Mouse (Mus musculus): ENCODE measurements around the gene Endog. TPM values are rescaled to one million over a fixed set of nuclear protein-coding genes. Genes with fewer than 3 reads are reported as not detected.

Gene Endog
- total and polyA plus RNA-seq, 2 experiments from 2014 or later: 38.9 to 43.7 TPM

GRCm38 (mm10) chr2:30207401-30207800 lies 36.1 kb downstream of the Endog start:
- Histone ChIP-seq H3K36me3 (ENCODE audit: insufficient read depth, low read length) (no peaks in the 10 kb centered on the region), H3K4me2 (ENCODE audit: low read depth, low read length, poor library complexity, severe bottlenecking) (no peak overlapping the region), H3K9ac (replicated peaks; ENCODE audit: low read length, poor library complexity, severe bottlenecking) (no peak overlapping the region), H3K4me1 (ENCODE audit: insufficient read depth, low read length) (peaks cover 12% of the 10 kb centered on the region), H3K27me3 (ENCODE audit: insufficient read depth, low read length) (no peaks in the 10 kb centered on the region), H3K27ac (ENCODE audit: low read depth, low read length) (no peak overlapping the region), H3K9me3 (ENCODE audit: low read length) (no peaks in the 10 kb centered on the region), H3K4me3 (ENCODE audit: low read depth, low read length) (no peak overlapping the region)
- DNase-seq (ENCODE audit: low spot score) (no peak), ATAC-seq (ENCODE audit: low FRiP score) (no peak)
- no peak for TF ChIP-seq CTCF (IDR thresholded peaks at IDR 0.05)
- WGBS: 74% methylated on average over 4 of the region's 4 CpGs

- no peak overlapping the region for H3K9ac ChIP-seq (replicated peaks; ENCODE audit: low read length, poor library complexity, severe bottlenecking)
- no peaks in the 10 kb centered on the region for H3K36me3 ChIP-seq (ENCODE audit: insufficient read depth, low read length)
- 84% methylated on average over 5 of the region's 5 CpGs for WGBS
- no peak overlapping the region for H3K4me3 ChIP-seq (ENCODE audit: low read depth, low read length)
- no peaks in the 10 kb centered on the region for H3K27me3 ChIP-seq (ENCODE audit: insufficient read depth, low read length)
- H3K9me3 ChIP-seq (ENCODE audit: low read length): no peaks in the 10 kb centered on the region
- peaks cover 12% of the 10 kb centered on the region for H3K4me1 ChIP-seq (ENCODE audit: insufficient read depth, low read length)
- ATAC-seq (ENCODE audit: low FRiP score): no peak
- no peak for DNase-seq (ENCODE audit: low spot score)
- no peak overlapping the region for H3K4me2 ChIP-seq (ENCODE audit: low read depth, low read length, poor library complexity, severe bottlenecking)
- no peak overlapping the region for H3K27ac ChIP-seq (ENCODE audit: low read depth, low read length)
- TF ChIP-seq CTCF (IDR thresholded peaks at IDR 0.05): no peak
Measured at GRCm38 (mm10) chr2:30207886-30208285, 36.6 kb downstream of the Endog start.

GRCm38 (mm10) chr2:30211408-30212168 lies 40.3 kb downstream of the Endog start:
- H3K27me3 ChIP-seq (ENCODE audit: insufficient read depth, low read length): no peaks in the 10 kb centered on the region
- ATAC-seq (ENCODE audit: low FRiP score) (no peak), DNase-seq (ENCODE audit: low spot score) (no peak)
- no peak overlapping the region for H3K4me3 ChIP-seq (ENCODE audit: low read depth, low read length)
- no peak for TF ChIP-seq CTCF (IDR thresholded peaks at IDR 0.05)
- H3K9ac ChIP-seq (replicated peaks; ENCODE audit: low read length, poor library complexity, severe bottlenecking): no peak overlapping the region
- WGBS: 76% methylated on average over 6 of the region's 6 CpGs
- no peak overlapping the region for H3K27ac ChIP-seq (ENCODE audit: low read depth, low read length)
- peaks cover 2% of the 10 kb centered on the region; the same call in 1 of the 2 replicates for H3K4me1 ChIP-seq (ENCODE audit: insufficient read depth, low read length)
- H3K9me3 ChIP-seq (ENCODE audit: low read length): no peaks in the 10 kb centered on the region
- H3K4me2 ChIP-seq (ENCODE audit: low read depth, low read length, poor library complexity, severe bottlenecking): no peak overlapping the region
- no peaks in the 10 kb centered on the region for H3K36me3 ChIP-seq (ENCODE audit: insufficient read depth, low read length)

- H3K36me3 ChIP-seq (ENCODE audit: insufficient read depth, low read length): no peaks in the 10 kb centered on the region
- no peak for TF ChIP-seq CTCF (IDR thresholded peaks at IDR 0.05)
- H3K9me3 ChIP-seq (ENCODE audit: low read length): no peaks in the 10 kb centered on the region
- H3K4me3 ChIP-seq (ENCODE audit: low read depth, low read length): no peak overlapping the region
- no peak overlapping the region for H3K4me2 ChIP-seq (ENCODE audit: low read depth, low read length, poor library complexity, severe bottlenecking)
- no peak overlapping the region for H3K9ac ChIP-seq (replicated peaks; ENCODE audit: low read length, poor library complexity, severe bottlenecking)
- no peak for ATAC-seq (ENCODE audit: low FRiP score)
- H3K4me1 ChIP-seq (ENCODE audit: insufficient read depth, low read length): no peaks in the 10 kb centered on the region
- H3K27ac ChIP-seq (ENCODE audit: low read depth, low read length): no peak overlapping the region
- no peak for DNase-seq (ENCODE audit: low spot score)
- H3K27me3 ChIP-seq (ENCODE audit: insufficient read depth, low read length): no peaks in the 10 kb centered on the region
- 79% methylated on average over 4 of the region's 4 CpGs for WGBS
Measured at GRCm38 (mm10) chr2:30212169-30212545, 40.9 kb downstream of the Endog start.

- Histone ChIP-seq H3K27ac (ENCODE audit: low read depth, low read length) (no peak overlapping the region), H3K4me3 (ENCODE audit: low read depth, low read length) (no peak overlapping the region), H3K27me3 (ENCODE audit: insufficient read depth, low read length) (no peaks in the 10 kb centered on the region), H3K36me3 (ENCODE audit: insufficient read depth, low read length) (no peaks in the 10 kb centered on the region), H3K9ac (replicated peaks; ENCODE audit: low read length, poor library complexity, severe bottlenecking) (no peak overlapping the region), H3K4me2 (ENCODE audit: low read depth, low read length, poor library complexity, severe bottlenecking) (no peak overlapping the region), H3K9me3 (ENCODE audit: low read length) (no peaks in the 10 kb centered on the region), H3K4me1 (ENCODE audit: insufficient read depth, low read length) (no peaks in the 10 kb centered on the region)
- TF ChIP-seq CTCF (IDR thresholded peaks at IDR 0.05): no peak
- WGBS: 75% methylated on average over 1 of the region's 1 CpGs
- ATAC-seq (ENCODE audit: low FRiP score) (no peak), DNase-seq (ENCODE audit: low spot score) (no peak)
Measured at GRCm38 (mm10) chr2:30212951-30213350, 41.7 kb downstream of the Endog start.

GRCm38 (mm10) chr2:30214745-30215144 lies 43.5 kb downstream of the Endog start:
- H3K4me3 ChIP-seq (ENCODE audit: low read depth, low read length): no peak overlapping the region

More at GRCm38 (mm10) chr2:30214745-30215144, 43.5 kb downstream of the Endog start:
- ATAC-seq (ENCODE audit: low FRiP score) (no peak), DNase-seq (ENCODE audit: low spot score) (no peak)
- Histone ChIP-seq H3K4me1 (ENCODE audit: insufficient read depth, low read length) (no peaks in the 10 kb centered on the region), H3K36me3 (ENCODE audit: insufficient read depth, low read length) (no peaks in the 10 kb centered on the region), H3K27ac (ENCODE audit: low read depth, low read length) (no peak overlapping the region), H3K4me2 (ENCODE audit: low read depth, low read length, poor library complexity, severe bottlenecking) (no peak overlapping the region), H3K9ac (replicated peaks; ENCODE audit: low read length, poor library complexity, severe bottlenecking) (no peak overlapping the region), H3K9me3 (ENCODE audit: low read length) (no peaks in the 10 kb centered on the region), H3K27me3 (ENCODE audit: insufficient read depth, low read length) (no peaks in the 10 kb centered on the region)
- TF ChIP-seq CTCF (IDR thresholded peaks at IDR 0.05): no peak
- WGBS: 87% methylated on average over 3 of the region's 3 CpGs

All from midbrain, postnatal 0 days (tissue).